Mouse (Mus musculus) hindbrain, embryonic 11.5 days (tissue): ENCODE measurements around the gene Txnrd1. TPM values are rescaled to one million over a fixed set of nuclear protein-coding genes. Genes with fewer than 3 reads are reported as not detected.

Experiments
- ATAC-seq: fragments of 200-750 bp; cut with Nextera tagmentation; 2 replicates; pipeline ENCODE4 v1.8.0; 2017; ENCODE audit warnings: mild to moderate bottlenecking, moderate TSS enrichment, moderate library complexity; ENCODE audit not compliant: low FRiP score
- DNase-seq: peaks from one replicate; pipeline ENCODE4 v3.0.0-alpha.2; 2015; ENCODE audit warnings: low spot score
- H3K27ac ChIP-seq: fragments of 300-500 bp; sonication (generic); 2 replicates; pipeline ENCODE4 v1.5.1; 2014; ENCODE audit warnings: mild to moderate bottlenecking, low read depth, low read length
- H3K27me3 ChIP-seq: fragments of 300-500 bp; sonication (generic); 2 replicates; pipeline ENCODE4 v1.6.1; 2014; ENCODE audit warnings: mild to moderate bottlenecking, low read length, moderate library complexity, mixed read lengths; ENCODE audit not compliant: control insufficient read depth, insufficient read depth
- H3K36me3 ChIP-seq: fragments of 300-500 bp; sonication (generic); 2 replicates; pipeline ENCODE4 v1.6.1; 2014; ENCODE audit warnings: mild to moderate bottlenecking, low read length, moderate library complexity, mixed read lengths; ENCODE audit not compliant: control insufficient read depth, insufficient read depth
- H3K4me1 ChIP-seq: fragments of 300-500 bp; sonication (generic); replicated peaks from 2 replicates; pipeline ENCODE4 v1.6.1; 2014; ENCODE audit warnings: low read length, mixed read lengths; ENCODE audit not compliant: control insufficient read depth, insufficient read depth
- H3K4me2 ChIP-seq: fragments of 300-500 bp; sonication (generic); replicated peaks from 2 replicates; pipeline ENCODE4 v1.6.1; 2014; ENCODE audit warnings: mild to moderate bottlenecking, low read depth, low read length
- H3K4me3 ChIP-seq: fragments of 300-500 bp; sonication (generic); 2 replicates; pipeline ENCODE4 v1.5.1; 2014; ENCODE audit warnings: low read depth, low read length
- H3K9ac ChIP-seq: fragments of 300-500 bp; sonication (generic); 2 replicates; pipeline ENCODE4 v1.6.1; 2014; ENCODE audit warnings: low read depth, low read length
- H3K9me3 ChIP-seq: fragments of 300-500 bp; sonication (generic); 2 replicates; pipeline ENCODE4 v1.6.1; 2016; ENCODE audit warnings: low read length; ENCODE audit not compliant: control insufficient read depth
- WGBS: fragments of 180-500 bp; shearing (Covaris S2); extraction: QIAGEN DNeasy Blood & Tissue Kit; methylation state at CpG from one replicate; pipeline ENCODE4 v1.1.7; 2014; 5-methylcytosine and 5-hydroxymethylcytosine counted together
- polyA plus RNA-seq: library from polyadenylated mRNA; unstranded; fragments of >200 nt; fragmentation: Nextera tagmentation; extraction: Ambion mirVana; gene quantifications from 2 replicates; pipeline ENCODE4 v1.2.1, GENCODE M21; 2014

The Txnrd1 gene
- polyA plus RNA-seq, 1 experiment from 2014 or later, result 170 TPM

- no peak for DNase-seq
- H3K4me3 ChIP-seq, result no peak overlapping the region
- H3K36me3 ChIP-seq, result no peaks in the 10 kb centered on the region
- H3K4me2 ChIP-seq, result no peak overlapping the region
- no peak overlapping the region for H3K9ac ChIP-seq
- no peaks in the 10 kb centered on the region for H3K9me3 ChIP-seq
- ATAC-seq, result no peak
- WGBS, result 89% methylated on average over 2 of the region's 2 CpGs
- no peaks in the 10 kb centered on the region for H3K4me1 ChIP-seq
- H3K27me3 ChIP-seq, result no peaks in the 10 kb centered on the region
- H3K27ac ChIP-seq, result no peak overlapping the region
These were observed 91.0 kb downstream of the Txnrd1 start for GRCm38 (mm10) chr10:82924750-82925149.

- 90% methylated on average over 2 of the region's 2 CpGs for WGBS
- DNase-seq, result no peak
- no peaks in the 10 kb centered on the region for H3K4me1 ChIP-seq
- no peak for ATAC-seq
- H3K9ac ChIP-seq, result no peak overlapping the region
- no peaks in the 10 kb centered on the region for H3K36me3 ChIP-seq
- H3K4me2 ChIP-seq, result no peak overlapping the region
- no peaks in the 10 kb centered on the region for H3K27me3 ChIP-seq
- no peak overlapping the region for H3K4me3 ChIP-seq
- H3K27ac ChIP-seq, result no peak overlapping the region
- H3K9me3 ChIP-seq, result no peaks in the 10 kb centered on the region
These were observed 91.9 kb downstream of the Txnrd1 start for GRCm38 (mm10) chr10:82925624-82926023.

- H3K4me1 ChIP-seq, result no peaks in the 10 kb centered on the region
- no peaks in the 10 kb centered on the region for H3K9me3 ChIP-seq
- DNase-seq, result no peak
- WGBS, result 82% methylated on average over 13 of the region's 13 CpGs
- no peak overlapping the region for H3K4me3 ChIP-seq
- no peak for ATAC-seq
- H3K27me3 ChIP-seq, result no peaks in the 10 kb centered on the region
- no peak overlapping the region for H3K4me2 ChIP-seq
- no peaks in the 10 kb centered on the region for H3K36me3 ChIP-seq
- H3K27ac ChIP-seq, result no peak overlapping the region
- no peak overlapping the region for H3K9ac ChIP-seq
These were observed 101.4 kb downstream of the Txnrd1 start for GRCm38 (mm10) chr10:82935018-82935633.

DNA sequence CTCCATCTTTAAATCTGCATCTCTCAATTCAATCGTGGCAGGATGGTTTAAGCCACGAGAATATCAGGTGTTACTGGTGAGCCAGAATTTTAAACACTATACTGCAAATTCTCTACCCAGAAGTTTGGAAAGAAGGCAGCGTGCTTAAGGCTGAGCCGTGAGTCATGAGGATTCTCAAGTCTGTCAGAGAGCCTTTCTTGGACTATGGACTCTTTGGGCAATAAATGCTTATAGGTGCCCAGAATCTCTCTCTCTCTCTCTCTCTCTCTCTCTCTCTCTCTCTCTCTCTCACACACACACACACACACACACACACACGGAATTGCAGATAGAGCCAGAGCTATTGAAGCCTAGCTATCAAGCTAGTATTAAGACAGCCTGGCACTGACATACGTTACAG is 102.0 kb downstream of the Txnrd1 start:
- DNase-seq (no peak), ATAC-seq (no peak)
- no peaks in the 10 kb centered on the region for H3K36me3 ChIP-seq
- H3K9me3 ChIP-seq, result no peaks in the 10 kb centered on the region
- no peak overlapping the region for H3K9ac ChIP-seq
- no peak overlapping the region for H3K4me3 ChIP-seq
- WGBS, result 86% methylated on average over 6 of the region's 6 CpGs
- H3K27me3 ChIP-seq, result no peaks in the 10 kb centered on the region
- no peaks in the 10 kb centered on the region for H3K4me1 ChIP-seq
- H3K27ac ChIP-seq, result no peak overlapping the region
- H3K4me2 ChIP-seq, result no peak overlapping the region

Other genes starting within 250 kb of the Txnrd1 start
- gene 1190007I07Rik, start 210.7 kb upstream of the Txnrd1 start, polyA plus RNA-seq, result 33.5 and 33.7 TPM in 2 replicates
- 277 and 328 TPM in 2 replicates for gene Tdg, start 204.1 kb upstream of the Txnrd1 start, polyA plus RNA-seq
- gene Glt8d2, start 143.3 kb upstream of the Txnrd1 start, polyA plus RNA-seq, result 4.4 and 4.6 TPM in 2 replicates
- 34.4 and 35.4 TPM in 2 replicates for gene Hcfc2, start 137.8 kb upstream of the Txnrd1 start, polyA plus RNA-seq
- gene Nfyb, start 69.8 kb upstream of the Txnrd1 start, polyA plus RNA-seq, result 60.7 and 68.2 TPM in 2 replicates
- gene Eid3, start 32.7 kb downstream of the Txnrd1 start, polyA plus RNA-seq, result 0.56 and 1.1 TPM in 2 replicates
- 2.2 and 2.3 TPM in 2 replicates for gene Chst11, start 151.5 kb downstream of the Txnrd1 start, polyA plus RNA-seq